Mouse (Mus musculus): ENCODE measurements around the gene Lrrc25.

GRCm38 (mm10) chr8:70638752-70639151 is 22.8 kb downstream of the Lrrc25 start:
- no peak for TF ChIP-seq CTCF (conservative IDR thresholded peaks at IDR 0.05; ENCODE audit: insufficient read depth, insufficient read length, low read depth, low read length)
- no peak for TF ChIP-seq POLR2A (IDR thresholded peaks at IDR 0.05; ENCODE audit: low read depth, low read length)
